ENCODE assay signal across 13 mouse cellular contexts in genomic region chr12:108152743-108153142, GRCm38 (mm10). TPM values are rescaled to one million over a fixed set of nuclear protein-coding genes. Genes with fewer than 3 reads are reported as not detected.
DNase-seq lines count a peak whose midpoint lies in the region; ATAC-seq and TF ChIP-seq lines count a peak whose summit lies in the region.
"Had no signal": no experiment of that assay in that cellular context is flagged by ENCODE, and none has a peak within 500 bp of the region (broad histone marks: within the 10 kb centered on the region; RNA-seq: fewer than 3 reads in every experiment).

No protein-coding gene starts in this region.

- H3K27me3 ChIP-seq in forebrain, postnatal 0 days (ENCODE audit: insufficient read depth, low read length): no peaks in the 10 kb centered on the region
- no peaks in the 10 kb centered on the region for H3K27me3 ChIP-seq in forebrain, embryonic 10.5 days (ENCODE audit: poor library complexity, severe bottlenecking)
- no peaks in the 10 kb centered on the region for H3K27me3 ChIP-seq in liver, postnatal 0 days (ENCODE audit: insufficient read depth, low read length)
- no peaks in the 10 kb centered on the region for H3K27me3 ChIP-seq in liver, embryonic 11.5 days (replicated peaks; ENCODE audit: control insufficient read depth, insufficient read depth, low read length)
- H3K27me3 ChIP-seq in midbrain, embryonic 15.5 days (replicated peaks): no peaks in the 10 kb centered on the region
- H3K27me3 ChIP-seq: embryonic facial prominence, embryonic 13.5 days; midbrain, embryonic 12.5 days; neural tube, embryonic 13.5 days had no signal

- H3K4me3 ChIP-seq in forebrain, postnatal 0 days (ENCODE audit: low read depth, low read length): no peak overlapping the region
- H3K4me3 ChIP-seq in forebrain, embryonic 10.5 days: no peak overlapping the region
- no peak overlapping the region for H3K4me3 ChIP-seq in liver, postnatal 0 days (ENCODE audit: low read depth, low read length)
- no peak overlapping the region for H3K4me3 ChIP-seq in liver, embryonic 11.5 days (ENCODE audit: low read depth, low read length)
- H3K4me3 ChIP-seq in midbrain, embryonic 15.5 days: no peak overlapping the region
- H3K4me3 ChIP-seq: embryonic facial prominence, embryonic 13.5 days; midbrain, embryonic 12.5 days; neural tube, embryonic 13.5 days had no signal

- H3K36me3 ChIP-seq in forebrain, postnatal 0 days (ENCODE audit: insufficient read depth): peaks cover 55% of the 10 kb centered on the region
- H3K36me3 ChIP-seq in forebrain, embryonic 10.5 days (replicated peaks): peaks cover 66% of the 10 kb centered on the region
- peaks cover 60% of the 10 kb centered on the region for H3K36me3 ChIP-seq in liver, postnatal 0 days (replicated peaks; ENCODE audit: insufficient read depth, low read length)
- peaks cover 6% of the 10 kb centered on the region for H3K36me3 ChIP-seq in liver, embryonic 11.5 days (ENCODE audit: control insufficient read depth, insufficient read depth, low read length)
- H3K36me3 ChIP-seq in midbrain, embryonic 15.5 days (replicated peaks): peaks cover 14% of the 10 kb centered on the region; the same call in 1 of the 2 replicates

- H3K4me2 ChIP-seq in forebrain, postnatal 0 days (ENCODE audit: low read depth): no peak overlapping the region
- no peak overlapping the region for H3K4me2 ChIP-seq in liver, postnatal 0 days (ENCODE audit: low read depth, low read length)
- no peak overlapping the region for H3K4me2 ChIP-seq in liver, embryonic 11.5 days
- H3K4me2 ChIP-seq in midbrain, embryonic 15.5 days: no peak overlapping the region
- H3K4me2 ChIP-seq: embryonic facial prominence, embryonic 13.5 days; midbrain, embryonic 12.5 days; neural tube, embryonic 13.5 days had no signal

- no peaks in the 10 kb centered on the region for H3K9me3 ChIP-seq in forebrain, postnatal 0 days (ENCODE audit: low read length)
- H3K9me3 ChIP-seq in forebrain, embryonic 10.5 days: no peaks in the 10 kb centered on the region
- H3K9me3 ChIP-seq in liver, postnatal 0 days (ENCODE audit: low read length): no peaks in the 10 kb centered on the region
- no peaks in the 10 kb centered on the region for H3K9me3 ChIP-seq in liver, embryonic 11.5 days (ENCODE audit: control insufficient read depth, low read length)
- no peaks in the 10 kb centered on the region for H3K9me3 ChIP-seq in midbrain, embryonic 15.5 days
- H3K9me3 ChIP-seq: embryonic facial prominence, embryonic 13.5 days; midbrain, embryonic 12.5 days; neural tube, embryonic 13.5 days had no signal

- H3K4me1 ChIP-seq in forebrain, postnatal 0 days (ENCODE audit: insufficient read depth): no peaks in the 10 kb centered on the region
- H3K4me1 ChIP-seq in forebrain, embryonic 10.5 days: no peaks in the 10 kb centered on the region
- no peaks in the 10 kb centered on the region for H3K4me1 ChIP-seq in liver, postnatal 0 days (ENCODE audit: insufficient read depth)
- no peaks in the 10 kb centered on the region for H3K4me1 ChIP-seq in liver, embryonic 11.5 days (replicated peaks; ENCODE audit: control insufficient read depth, insufficient read depth, low read length)
- no peaks in the 10 kb centered on the region for H3K4me1 ChIP-seq in midbrain, embryonic 15.5 days
- H3K4me1 ChIP-seq: embryonic facial prominence, embryonic 13.5 days; midbrain, embryonic 12.5 days; neural tube, embryonic 13.5 days had no signal

- no peak overlapping the region for H3K9ac ChIP-seq in forebrain, postnatal 0 days
- H3K9ac ChIP-seq in liver, postnatal 0 days (replicated peaks): no peak overlapping the region
- no peak overlapping the region for H3K9ac ChIP-seq in liver, embryonic 11.5 days (ENCODE audit: low read depth, low read length)
- no peak overlapping the region for H3K9ac ChIP-seq in midbrain, embryonic 15.5 days
- H3K9ac ChIP-seq: embryonic facial prominence, embryonic 13.5 days; midbrain, embryonic 12.5 days; neural tube, embryonic 13.5 days had no signal

- TF ChIP-seq EP300 in liver, postnatal 0 days (IDR thresholded peaks at IDR 0.05; ENCODE audit: low read depth): no peak

- no peak for DNase-seq in forebrain, postnatal 0 days
- no peak for DNase-seq in forebrain, embryonic 10.5 days (ENCODE audit: extremely low spot score, low spot score)
- no peak for DNase-seq in liver, postnatal 0 days
- no peak for DNase-seq in liver, embryonic 11.5 days (ENCODE audit: low spot score)
- DNase-seq in ES-CJ7 (ENCODE audit: low read depth, low spot score): peak; percentile 23
- DNase-seq in cerebellum, postnatal 4 days (ENCODE audit: low spot score in 2 of 2): no peak
- DNase-seq: cerebellum, adult 9-11 months had no signal

- no peak overlapping the region for H3K27ac ChIP-seq in forebrain, postnatal 0 days (ENCODE audit: low read depth, low read length)
- no peak overlapping the region for H3K27ac ChIP-seq in forebrain, embryonic 10.5 days
- H3K27ac ChIP-seq in liver, postnatal 0 days (ENCODE audit: low read depth): no peak overlapping the region
- H3K27ac ChIP-seq in liver, embryonic 11.5 days (ENCODE audit: low read depth, low read length): no peak overlapping the region
- no peak overlapping the region for H3K27ac ChIP-seq in midbrain, embryonic 15.5 days
- H3K27ac ChIP-seq: embryonic facial prominence, embryonic 13.5 days; midbrain, embryonic 12.5 days; neural tube, embryonic 13.5 days had no signal

- 99% methylated on average over 2 of the region's 2 CpGs for whole genome bisulfite sequencing in forebrain, postnatal 0 days
- 97% methylated on average over 2 of the region's 2 CpGs for whole genome bisulfite sequencing in forebrain, embryonic 10.5 days
- 91% methylated on average over 2 of the region's 2 CpGs for WGBS in liver, postnatal 0 days (ENCODE audit: insufficient replicate concordance)
- whole genome bisulfite sequencing in liver, embryonic 11.5 days: 95% methylated on average over 2 of the region's 2 CpGs
- 98% methylated on average over 2 of the region's 2 CpGs for WGBS in midbrain, embryonic 15.5 days

- TF ChIP-seq CTCF in forebrain, postnatal 0 days (IDR thresholded peaks at IDR 0.05; ENCODE audit: low read depth): 0 out of 2 replicates have a peak, but pooled peaks have one; percentile 9
- peak; percentile 45 for TF ChIP-seq CTCF in liver, postnatal 0 days (IDR thresholded peaks at IDR 0.05; ENCODE audit: low read depth)

- no peak for ATAC-seq in forebrain, postnatal 0 days
- no peak for ATAC-seq in liver, postnatal 0 days
- no peak; the same call in 1 of the 2 replicates for ATAC-seq in liver, embryonic 11.5 days (replicated peaks; ENCODE audit: low FRiP score)
- ATAC-seq in common myeloid progenitor, adult 5-6 weeks (replicated peaks; ENCODE audit: low read depth, poor library complexity, severe bottlenecking): peak; percentile 60; the same call in 1 of the 2 replicates
- ATAC-seq in midbrain, embryonic 15.5 days (replicated peaks): no peak
- ATAC-seq: forebrain, embryonic 14.5 days had no signal

RNA-seq across cellular contexts. Expression of gene Setd3, which starts 26.4 kb away (rescaled TPM):
- 124 and 126 TPM in 2 replicates for total RNA-seq in forebrain, postnatal 0 days (2014; rRNA removed)
- 92.5 and 102 TPM in 2 replicates for polyA plus RNA-seq in forebrain, postnatal 0 days (2015; fragmentation: Nextera tagmentation; extraction: Ambion mirVana)
- polyA plus RNA-seq in forebrain, embryonic 10.5 days (2016; fragmentation: Nextera tagmentation; extraction: Ambion mirVana): 75.2 and 76.3 TPM in 2 replicates
- 35.6 and 38.0 TPM in 2 replicates for polyA plus RNA-seq in liver, postnatal 0 days (2015; fragmentation: Nextera tagmentation; extraction: Ambion mirVana)
- 73.3 and 77.0 TPM in 2 replicates for polyA plus RNA-seq in liver, embryonic 11.5 days (2014; fragmentation: Nextera tagmentation; extraction: Ambion mirVana)
- 81.5 and 84.3 TPM in 2 replicates for total RNA-seq in common myeloid progenitor, adult 5-6 weeks (2017)
- 88.0 and 95.0 TPM in 2 replicates for polyA plus RNA-seq in midbrain, embryonic 15.5 days (2015; fragmentation: Nextera tagmentation; extraction: Ambion mirVana)

RNA-seq across cellular contexts. Expression of gene Ccnk, which starts 26.6 kb away (rescaled TPM):
- total RNA-seq in forebrain, postnatal 0 days (2014; rRNA removed): 13.5 TPM in 2 replicates
- 1.9 and 2.4 TPM in 2 replicates for polyA plus RNA-seq in forebrain, postnatal 0 days (2015; fragmentation: Nextera tagmentation; extraction: Ambion mirVana)
- 3.2 and 3.9 TPM in 2 replicates for polyA plus RNA-seq in forebrain, embryonic 10.5 days (2016; fragmentation: Nextera tagmentation; extraction: Ambion mirVana)
- 1.7 and 1.8 TPM in 2 replicates for polyA plus RNA-seq in liver, postnatal 0 days (2015; fragmentation: Nextera tagmentation; extraction: Ambion mirVana)
- 4.3 and 5.2 TPM in 2 replicates for polyA plus RNA-seq in liver, embryonic 11.5 days (2014; fragmentation: Nextera tagmentation; extraction: Ambion mirVana)
- 14.6 and 21.0 TPM in 2 replicates for total RNA-seq in common myeloid progenitor, adult 5-6 weeks (2017)
- polyA plus RNA-seq in midbrain, embryonic 15.5 days (2015; fragmentation: Nextera tagmentation; extraction: Ambion mirVana): 2.4 and 3.7 TPM in 2 replicates
